Mouse (Mus musculus) ES-E14 (cell line): ENCODE data around the gene Ext2.
A peak's percentile ranks its signal among the peaks of the same experiment; 100 is the strongest.

Experiments used
- CHD2 ChIP-seq: IDR thresholded peaks from 2 replicates; pipeline ENCODE4 v1.6.1; 2014; ENCODE audit warnings: mild to moderate bottlenecking, low read depth, low read length, inconsistent platforms
- HCFC1 ChIP-seq: IDR thresholded peaks from 2 replicates; pipeline ENCODE4 v1.6.1; 2012; ENCODE audit warnings: low read length, inconsistent platforms, borderline replicate concordance; ENCODE audit not compliant: insufficient read depth
- MAFK ChIP-seq: IDR thresholded peaks from 2 replicates; pipeline ENCODE4 v1.6.1; 2014; ENCODE audit warnings: mild to moderate bottlenecking, low read depth, low read length, inconsistent platforms; ENCODE audit not compliant: insufficient read depth
- ZC3H11A ChIP-seq: IDR thresholded peaks from 2 replicates; pipeline ENCODE4 v1.6.1; 2012; ENCODE audit warnings: low read depth, mild to moderate bottlenecking, inconsistent platforms, low read length, borderline replicate concordance
- ZNF384 ChIP-seq: IDR thresholded peaks from 2 replicates; pipeline ENCODE4 v1.6.1; 2012; ENCODE audit warnings: low read depth, low read length, inconsistent platforms

GRCm38 (mm10) chr2:93753147-93753758 lies 69.1 kb downstream of the Ext2 start:
- TF ChIP-seq CHD2 (no peak), MAFK (peak; percentile 65), HCFC1 (no peak), ZNF384 (no peak), ZC3H11A (no peak)
